Mouse (Mus musculus): ENCODE results near the gene Chrm1.

DNA sequence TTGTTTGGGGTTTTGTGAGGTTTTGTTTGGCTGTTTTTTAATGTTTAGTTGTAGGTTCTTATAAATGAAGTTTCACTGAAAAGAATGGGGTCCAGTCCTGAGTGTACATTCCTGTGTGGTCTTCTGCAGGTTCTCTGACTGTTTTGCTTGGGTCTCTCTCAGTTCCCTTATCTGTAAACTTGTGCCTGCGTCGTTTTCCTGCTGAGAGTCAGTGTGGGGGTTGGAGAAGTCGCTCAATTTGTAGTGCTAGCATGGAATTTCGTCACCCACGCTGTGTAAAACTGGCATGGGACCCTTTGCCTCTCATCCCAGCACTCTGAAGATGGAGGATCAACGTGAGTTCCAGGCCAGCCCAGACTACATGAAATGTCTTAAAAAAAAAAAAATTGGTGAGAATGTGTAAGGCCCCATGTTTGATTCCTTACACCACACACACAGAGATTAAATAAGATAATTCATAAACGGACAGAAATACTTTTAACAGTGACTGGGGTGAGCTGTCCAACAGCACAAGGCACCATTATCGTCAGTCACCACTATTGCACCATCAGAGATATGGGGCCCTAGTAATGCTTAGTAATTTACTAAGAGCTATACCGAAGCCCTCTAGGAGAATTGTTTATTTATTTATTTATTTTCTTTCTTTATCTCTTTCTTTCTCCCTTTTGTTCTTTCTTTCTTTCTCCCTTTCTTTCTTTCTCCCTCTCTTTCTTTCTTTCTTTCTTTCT lies 9.9 kb downstream of the Chrm1 start:
- no peak for TF ChIP-seq CTCF (IDR thresholded peaks at IDR 0.05 in 2 of 3, conservative IDR thresholded peaks at IDR 0.05 in 1 of 3; ENCODE audit: control insufficient read depth in 1 of 3, insufficient read depth in 1 of 3, low read depth in 2 of 3, low read length in 3 of 3, poor library complexity in 1 of 3, severe bottlenecking in 1 of 3)
- no peak for TF ChIP-seq ELF1 (IDR thresholded peaks at IDR 0.05; ENCODE audit: low read depth, low read length)
- no peak for TF ChIP-seq TAL1 (IDR thresholded peaks at IDR 0.05; ENCODE audit: low read length)
- TF ChIP-seq EP300 (IDR thresholded peaks at IDR 0.05; ENCODE audit: low read depth in 1 of 2, low read length in 2 of 2) = no peak; a peak in 1 of 4 replicates
- no peak for TF ChIP-seq ZMIZ1 (IDR thresholded peaks at IDR 0.05; ENCODE audit: low read depth, low read length)
- TF ChIP-seq HCFC1 (IDR thresholded peaks at IDR 0.05; ENCODE audit: low read depth, low read length) = no peak
- no peak for TF ChIP-seq CHD2 (IDR thresholded peaks at IDR 0.05; ENCODE audit: low read length)
- TF ChIP-seq POLR2A (IDR thresholded peaks at IDR 0.05; ENCODE audit: control insufficient read depth in 1 of 2, insufficient read depth in 1 of 2, low read depth in 1 of 2, low read length in 2 of 2, poor library complexity in 1 of 2) = no peak
- TF ChIP-seq MEF2A (IDR thresholded peaks at IDR 0.05; ENCODE audit: extremely low read depth, insufficient replicate concordance, low read depth, low read length, poor library complexity, severe bottlenecking) = no peak
- no peak for TF ChIP-seq TBP (IDR thresholded peaks at IDR 0.05; ENCODE audit: low read depth, low read length)
- TF ChIP-seq MYC (IDR thresholded peaks at IDR 0.05; ENCODE audit: low read depth, low read length) = no peak
- TF ChIP-seq UBTF (IDR thresholded peaks at IDR 0.05; ENCODE audit: borderline replicate concordance, insufficient read depth, low read depth, low read length) = no peak

Measured in MEL (cell line).